Mouse (Mus musculus): ENCODE measurements around the gene Kdelr3.

- TF ChIP-seq CTCF (IDR thresholded peaks at IDR 0.05; ENCODE audit: control insufficient read depth, insufficient read depth, insufficient read length) (no peak), MYOD1 (IDR thresholded peaks at IDR 0.05; ENCODE audit: control insufficient read depth, insufficient read length, low read depth) (no peak), USF1 (IDR thresholded peaks at IDR 0.05; ENCODE audit: low read depth) (no peak), MYOG (IDR thresholded peaks at IDR 0.05; ENCODE audit: control insufficient read depth, extremely low read depth, insufficient read length) (no peak), MAX (IDR thresholded peaks at IDR 0.05) (no peak), FOSL1 (IDR thresholded peaks at IDR 0.05; ENCODE audit: insufficient read depth, low read length, poor library complexity, severe bottlenecking) (no peak), CEBPB (IDR thresholded peaks at IDR 0.05; ENCODE audit: low read depth) (no peak)
Measured at GRCm38 (mm10) chr15:79527991-79528639, 11.9 kb downstream of the Kdelr3 start.

Measured in C2C12 (cell line).